Mouse (Mus musculus) myocyte (in vitro differentiated cells): Measurements from ENCODE around the gene Trpv2. TPM values are rescaled to one million over a fixed set of nuclear protein-coding genes. Genes with fewer than 3 reads are reported as not detected.

ENCODE experiments used
- H3K27me3 ChIP-seq: one replicate; pipeline ENCODE4 v1.6.1; 2011; ENCODE audit not compliant: control insufficient read depth, insufficient read depth, insufficient read length
- H3K36me3 ChIP-seq: one replicate; pipeline ENCODE4 v1.6.1; 2011; ENCODE audit not compliant: control insufficient read depth, insufficient read depth
- H3K4me2 ChIP-seq: one replicate; pipeline ENCODE4 v1.6.1; 2011; ENCODE audit warnings: low read depth, control low read depth
- H3K4me3 ChIP-seq: one replicate; pipeline ENCODE4 v1.5.1; 2011; ENCODE audit warnings: mild to moderate bottlenecking, control low read depth, moderate library complexity
- H3K79me2 ChIP-seq: one replicate; pipeline ENCODE4 v1.6.1; 2011; ENCODE audit not compliant: control insufficient read depth, insufficient read depth
- H3ac ChIP-seq: one replicate; pipeline ENCODE4 v1.6.1; 2011; ENCODE audit not compliant: control insufficient read depth, insufficient read length
- CEBPB ChIP-seq: IDR thresholded peaks from 2 replicates; pipeline ENCODE4 v1.6.1; 2011; ENCODE audit warnings: mild to moderate bottlenecking, moderate library complexity; ENCODE audit not compliant: poor library complexity, insufficient read depth, severe bottlenecking
- E2F4 ChIP-seq: IDR thresholded peaks from one replicate; pipeline ENCODE4 v1.6.1; 2011; ENCODE audit warnings: mild to moderate bottlenecking, control low read depth, moderate library complexity; ENCODE audit not compliant: insufficient read depth
- MAX ChIP-seq: IDR thresholded peaks from one replicate; pipeline ENCODE4 v1.6.1; 2011; ENCODE audit warnings: low read depth, mild to moderate bottlenecking, control low read depth
- MYOD1 ChIP-seq, 3 experiments: IDR thresholded peaks; one replicate each; pipeline ENCODE4 v1.6.1; 2011; ENCODE audit warnings: control low read depth in 2 of 3, low read depth in 2 of 3, mild to moderate bottlenecking in 2 of 3, moderate library complexity in 1 of 3; ENCODE audit not compliant: insufficient read length in 2 of 3, control insufficient read depth in 1 of 3
- MYOG ChIP-seq, 3 experiments: IDR thresholded peaks; one replicate each; pipeline ENCODE4 v1.6.1; 2011; ENCODE audit warnings: control low read depth in 2 of 3, low read depth in 2 of 3, mild to moderate bottlenecking in 2 of 3; ENCODE audit not compliant: insufficient read length in 2 of 3, control insufficient read depth in 1 of 3, insufficient read depth in 1 of 3
- POLR2A ChIP-seq: IDR thresholded peaks from one replicate; pipeline ENCODE4 v1.6.1; 2011; ENCODE audit warnings: low read depth, mild to moderate bottlenecking, control low read depth, moderate library complexity; ENCODE audit not compliant: insufficient read length
- POLR2AphosphoS2 ChIP-seq: IDR thresholded peaks from one replicate; pipeline ENCODE4 v1.6.1; 2011; ENCODE audit warnings: low read depth, control low read depth; ENCODE audit not compliant: insufficient read length
- REST ChIP-seq: IDR thresholded peaks from one replicate; pipeline ENCODE4 v1.6.1; 2011; ENCODE audit warnings: mild to moderate bottlenecking, control low read depth, moderate library complexity; ENCODE audit not compliant: insufficient read depth, insufficient read length
- SRF ChIP-seq: IDR thresholded peaks from one replicate; pipeline ENCODE4 v1.6.1; 2011; ENCODE audit warnings: low read depth; ENCODE audit not compliant: control insufficient read depth, insufficient read length
- TCF12 ChIP-seq: IDR thresholded peaks from one replicate; pipeline ENCODE4 v1.6.1; 2011; ENCODE audit warnings: mild to moderate bottlenecking, control low read depth; ENCODE audit not compliant: poor library complexity, insufficient read depth, severe bottlenecking
- TCF3 ChIP-seq: IDR thresholded peaks from one replicate; pipeline ENCODE4 v1.6.1; 2011; ENCODE audit warnings: low read depth, control low read depth; ENCODE audit not compliant: insufficient read length
- USF1 ChIP-seq: IDR thresholded peaks from one replicate; pipeline ENCODE4 v1.6.1; 2011; ENCODE audit warnings: low read depth, mild to moderate bottlenecking, control low read depth, moderate library complexity
- polyA plus RNA-seq: library from polyadenylated mRNA; unstranded; fragments of >200 nt; fragmentation: generic; extraction: Trizol; gene quantifications from one replicate; pipeline ENCODE4 v1.2.1, GENCODE M21; 2012; ENCODE audit warnings: missing spikeins

Trpv2 gene
- polyA plus RNA-seq, 1 experiment, result 5.4 TPM

GRCm38 (mm10) chr11:62539089-62539890 is 35.0 kb upstream of the Trpv2 start, which contains the start of gene Cenpv:
TSS of gene Cenpv (minus strand) at chr11:62539261.
- H3K36me3 ChIP-seq, result no peaks in the 10 kb centered on the region
- no peaks in the 10 kb centered on the region for H3K79me2 ChIP-seq
- H3ac ChIP-seq, result peak within 1 kb of the TSS; percentile 81
- peak within 1 kb of the TSS; percentile 99 for H3K4me2 ChIP-seq
- H3K4me3 ChIP-seq, result peak within 1 kb of the TSS; percentile 41
- TF ChIP-seq CEBPB, result no peak
- TF ChIP-seq POLR2A, result peak; percentile 70
- no peaks in the 10 kb centered on the region for H3K27me3 ChIP-seq

- H3K4me3 ChIP-seq, result no peak overlapping the region
- no peaks in the 10 kb centered on the region for H3K27me3 ChIP-seq
- no peak overlapping the region for H3K4me2 ChIP-seq
- no peak overlapping the region for H3ac ChIP-seq
- no peak for TF ChIP-seq MYOD1 (IDR thresholded peaks at IDR 0.05; ENCODE audit: control insufficient read depth in 1 of 3, insufficient read length in 2 of 3, low read depth in 2 of 3)
- no peak for TF ChIP-seq POLR2A
- TF ChIP-seq MAX, result no peak
- TF ChIP-seq TCF3, result no peak
- no peak for TF ChIP-seq TCF12
- no peak for TF ChIP-seq MYOG (IDR thresholded peaks at IDR 0.05; ENCODE audit: control insufficient read depth in 1 of 3, insufficient read depth in 1 of 3, insufficient read length in 2 of 3, low read depth in 2 of 3)
- TF ChIP-seq REST, result no peak
- H3K36me3 ChIP-seq, result no peaks in the 10 kb centered on the region
- H3K79me2 ChIP-seq, result no peaks in the 10 kb centered on the region
Observed at GRCm38 (mm10) chr11:62540167-62540566, 34.1 kb upstream of the Trpv2 start.

- H3K4me2 ChIP-seq, result no peak overlapping the region
- TF ChIP-seq CEBPB, result no peak
- H3ac ChIP-seq, result no peak overlapping the region
- no peaks in the 10 kb centered on the region for H3K27me3 ChIP-seq
- H3K36me3 ChIP-seq, result no peaks in the 10 kb centered on the region
- no peaks in the 10 kb centered on the region for H3K79me2 ChIP-seq
- H3K4me3 ChIP-seq, result no peak overlapping the region
Observed at GRCm38 (mm10) chr11:62540969-62541368, 33.3 kb upstream of the Trpv2 start.

GRCm38 (mm10) chr11:62541581-62541980 is 32.7 kb upstream of the Trpv2 start:
- TF ChIP-seq MYOG (IDR thresholded peaks at IDR 0.05; ENCODE audit: control insufficient read depth in 1 of 3, insufficient read depth in 1 of 3, insufficient read length in 2 of 3, low read depth in 2 of 3), result no peak
- TF ChIP-seq CEBPB, result no peak
- TF ChIP-seq MYOD1 (IDR thresholded peaks at IDR 0.05; ENCODE audit: control insufficient read depth in 1 of 3, insufficient read length in 2 of 3, low read depth in 2 of 3), result no peak
- no peak for TF ChIP-seq SRF
- TF ChIP-seq E2F4, result no peak
- no peak for TF ChIP-seq TCF12
- no peaks in the 10 kb centered on the region for H3K79me2 ChIP-seq
- H3K27me3 ChIP-seq, result no peaks in the 10 kb centered on the region
- no peaks in the 10 kb centered on the region for H3K36me3 ChIP-seq
- no peak overlapping the region for H3K4me3 ChIP-seq
- no peak overlapping the region for H3ac ChIP-seq
- no peak overlapping the region for H3K4me2 ChIP-seq

- no peaks in the 10 kb centered on the region for H3K36me3 ChIP-seq
- no peak overlapping the region for H3K4me3 ChIP-seq
Observed at GRCm38 (mm10) chr11:62543991-62544390, 30.3 kb upstream of the Trpv2 start.

More at GRCm38 (mm10) chr11:62543991-62544390, 30.3 kb upstream of the Trpv2 start:
- Histone ChIP-seq H3ac (no peak overlapping the region), H3K27me3 (no peaks in the 10 kb centered on the region), H3K79me2 (no peaks in the 10 kb centered on the region), H3K4me2 (no peak overlapping the region)
- TF ChIP-seq MYOD1 (IDR thresholded peaks at IDR 0.05; ENCODE audit: control insufficient read depth in 1 of 3, insufficient read length in 2 of 3, low read depth in 2 of 3) (no peak), MAX (no peak), E2F4 (no peak), POLR2AphosphoS2 (no peak), MYOG (IDR thresholded peaks at IDR 0.05; ENCODE audit: control insufficient read depth in 1 of 3, insufficient read depth in 1 of 3, insufficient read length in 2 of 3, low read depth in 2 of 3) (no peak), CEBPB (no peak), REST (no peak), USF1 (no peak), POLR2A (no peak)
